Comparison of ENCODE assay signal across 19 mouse cellular contexts in genomic region chr19:56746618-56747017, GRCm38 (mm10). TPM values are rescaled to one million over a fixed set of nuclear protein-coding genes. Genes with fewer than 3 reads are reported as not detected.
"Had no signal": no experiment of that assay in that cellular context is flagged by ENCODE, and none has a peak within 500 bp of the region (broad histone marks: within the 10 kb centered on the region; RNA-seq: fewer than 3 reads in every experiment).

No protein-coding gene starts in this region.

- H3K4me2 ChIP-seq: liver, embryonic 13.5 days; midbrain, embryonic 11.5 days; neural tube, embryonic 12.5 days; neural tube, embryonic 15.5 days had no signal

- H3K27ac ChIP-seq: left cerebral cortex, adult 2 months; liver, embryonic 13.5 days; neural tube, embryonic 12.5 days; neural tube, embryonic 15.5 days; stomach, postnatal 0 days had no signal

- H3K4me3 ChIP-seq: left cerebral cortex, adult 2 months; liver, embryonic 13.5 days; neural tube, embryonic 12.5 days; neural tube, embryonic 15.5 days had no signal

- H3K36me3 ChIP-seq: liver, embryonic 13.5 days; neural tube, embryonic 12.5 days; neural tube, embryonic 15.5 days had no signal

- H3K9ac ChIP-seq: liver, embryonic 13.5 days; neural tube, embryonic 12.5 days; neural tube, embryonic 15.5 days had no signal

- DNase-seq: kidney, postnatal 25 days; layer of hippocampus, postnatal 36 days; liver, embryonic 13.5 days; lung, adult 2 months; lung, postnatal 14 days; lung, postnatal 4 days; midbrain, embryonic 14.5 days; right cerebral cortex, adult 18-20 months; right cerebral cortex, postnatal 14 days; right cerebral cortex, postnatal 4 days; thymus, adult 2 months; thymus, postnatal 14 days; thymus, postnatal 4 days had no signal

- H3K9me3 ChIP-seq: liver, embryonic 13.5 days; neural tube, embryonic 12.5 days; neural tube, embryonic 15.5 days had no signal

- H3K27me3 ChIP-seq: neural tube, embryonic 12.5 days; neural tube, embryonic 15.5 days had no signal

- H3K4me1 ChIP-seq: liver, embryonic 13.5 days; neural tube, embryonic 12.5 days; neural tube, embryonic 15.5 days had no signal

RNA-seq across cellular contexts. Expression of gene Adrb1, which starts 24.6 kb away (rescaled TPM):
- total RNA-seq: megakaryocyte-erythroid progenitor cell, adult 5-6 weeks had no signal
